Mouse (Mus musculus): ENCODE data around the gene Zcchc2. TPM values are rescaled to one million over a fixed set of nuclear protein-coding genes. Genes with fewer than 3 reads are reported as not detected.
A peak's percentile ranks its signal among the peaks of the same experiment; 100 is the strongest.

The Zcchc2 gene
- total RNA-seq, 2 experiments from 2014 or later: 18.8 to 19.5 TPM

- DNase-seq (ENCODE audit: low spot score in 2 of 2): no peak
Measured at GRCm38 (mm10) chr1:106031908-106032307, 41.7 kb downstream of the Zcchc2 start.

DNA sequence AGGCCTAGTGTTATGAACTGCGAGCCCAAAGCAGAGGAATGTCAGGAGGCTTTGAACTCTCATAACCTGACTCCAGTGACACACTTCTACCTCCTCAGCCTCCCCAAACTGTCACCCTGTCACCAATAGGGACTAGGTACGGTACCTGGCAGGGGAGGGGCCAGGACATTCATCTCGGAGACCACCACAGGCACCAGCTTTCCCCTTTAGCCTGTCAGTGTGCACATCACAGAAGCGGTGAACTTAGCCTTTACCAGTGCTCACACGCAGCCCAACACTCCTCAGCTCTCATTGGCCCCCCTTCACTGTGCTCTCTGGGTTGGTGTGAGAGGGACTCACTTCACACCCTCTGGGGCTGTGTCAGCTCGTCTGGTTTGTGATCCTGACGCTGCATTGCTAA is 44.6 kb downstream of the Zcchc2 start:
- no peak for DNase-seq (ENCODE audit: low spot score in 2 of 2)

DNA sequence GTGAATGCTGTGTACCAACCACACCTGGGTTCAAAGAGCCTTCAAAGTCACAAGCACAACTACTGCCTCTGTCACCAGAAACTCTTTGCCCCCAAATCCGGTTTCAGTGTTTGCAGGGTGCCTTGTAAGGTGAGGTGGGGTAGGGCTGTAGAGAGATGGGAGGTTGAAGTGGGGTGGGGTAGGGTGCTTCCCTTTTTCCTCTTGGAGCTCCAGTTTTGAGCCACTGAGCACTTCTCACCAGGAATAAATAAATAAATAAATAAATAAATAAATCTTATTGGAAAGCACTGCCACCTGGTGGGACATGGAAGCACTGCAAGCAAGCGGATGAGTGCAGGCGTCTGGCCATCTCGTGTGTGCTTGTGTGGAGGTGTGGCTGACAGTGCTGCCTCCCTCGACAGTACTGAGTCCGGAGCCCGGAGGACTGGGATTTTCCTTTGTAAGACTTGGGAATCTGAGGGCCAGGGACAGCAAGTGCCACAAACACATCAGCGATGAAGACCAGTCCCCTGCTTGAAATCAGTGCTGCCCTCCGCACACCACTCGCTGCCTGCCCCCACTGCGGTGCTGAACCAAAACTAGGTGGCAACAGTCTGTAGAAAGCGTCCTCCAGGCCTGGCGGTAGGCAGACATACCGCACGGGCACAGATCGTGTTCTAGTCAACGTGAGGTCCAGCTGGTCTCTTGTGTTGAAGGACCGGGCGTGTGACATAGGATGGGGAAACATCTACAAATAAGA is 46.8 kb downstream of the Zcchc2 start:
- peak in 1 of 2 experiments; percentile 56 for DNase-seq (ENCODE audit: low spot score in 2 of 2)

DNA sequence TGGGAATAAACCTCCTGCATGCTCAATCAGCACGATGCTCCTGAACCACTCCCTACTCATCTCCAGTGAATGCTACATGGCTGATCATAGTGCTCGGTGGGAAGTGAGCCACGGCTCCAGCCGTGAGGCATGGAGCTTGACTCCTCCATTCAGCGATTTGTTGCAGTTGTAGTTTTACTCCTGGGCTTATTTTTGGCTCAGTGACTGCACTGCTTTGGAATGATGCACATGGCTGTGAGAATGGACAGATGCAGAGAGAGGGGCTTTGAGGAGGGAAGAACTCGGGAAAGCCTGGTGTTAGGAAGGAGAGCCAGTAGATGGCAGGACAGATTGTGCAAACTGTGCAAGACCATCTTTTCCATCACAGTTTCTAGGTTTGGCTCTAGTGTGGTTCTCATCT is 49.1 kb downstream of the Zcchc2 start:
- DNase-seq (ENCODE audit: low spot score in 2 of 2): no peak

DNA sequence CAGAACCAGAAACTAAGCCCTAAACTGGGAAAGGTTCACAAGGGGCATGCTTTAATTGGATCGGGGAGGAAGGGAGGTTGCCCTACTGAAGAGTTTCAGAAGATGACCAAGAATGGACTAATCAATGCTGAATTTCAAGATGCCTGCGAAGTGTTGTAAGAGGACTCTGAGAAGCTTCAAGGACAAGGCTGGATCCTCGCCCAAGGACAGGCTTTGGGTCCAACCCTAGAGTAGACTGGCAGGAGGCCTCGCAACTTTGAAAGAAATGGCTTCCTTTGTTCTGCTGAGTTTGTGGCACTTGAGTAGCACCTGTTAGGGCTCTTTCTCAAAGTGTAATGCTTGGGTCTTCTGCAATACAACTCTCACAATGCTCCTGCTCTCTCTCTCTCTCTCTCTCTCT is 50.1 kb downstream of the Zcchc2 start:
- no peak for DNase-seq (ENCODE audit: low spot score in 2 of 2)

GRCm38 (mm10) chr1:106042221-106042620 is 52.0 kb downstream of the Zcchc2 start:
- no peak for DNase-seq (ENCODE audit: low spot score in 2 of 2)

DNA sequence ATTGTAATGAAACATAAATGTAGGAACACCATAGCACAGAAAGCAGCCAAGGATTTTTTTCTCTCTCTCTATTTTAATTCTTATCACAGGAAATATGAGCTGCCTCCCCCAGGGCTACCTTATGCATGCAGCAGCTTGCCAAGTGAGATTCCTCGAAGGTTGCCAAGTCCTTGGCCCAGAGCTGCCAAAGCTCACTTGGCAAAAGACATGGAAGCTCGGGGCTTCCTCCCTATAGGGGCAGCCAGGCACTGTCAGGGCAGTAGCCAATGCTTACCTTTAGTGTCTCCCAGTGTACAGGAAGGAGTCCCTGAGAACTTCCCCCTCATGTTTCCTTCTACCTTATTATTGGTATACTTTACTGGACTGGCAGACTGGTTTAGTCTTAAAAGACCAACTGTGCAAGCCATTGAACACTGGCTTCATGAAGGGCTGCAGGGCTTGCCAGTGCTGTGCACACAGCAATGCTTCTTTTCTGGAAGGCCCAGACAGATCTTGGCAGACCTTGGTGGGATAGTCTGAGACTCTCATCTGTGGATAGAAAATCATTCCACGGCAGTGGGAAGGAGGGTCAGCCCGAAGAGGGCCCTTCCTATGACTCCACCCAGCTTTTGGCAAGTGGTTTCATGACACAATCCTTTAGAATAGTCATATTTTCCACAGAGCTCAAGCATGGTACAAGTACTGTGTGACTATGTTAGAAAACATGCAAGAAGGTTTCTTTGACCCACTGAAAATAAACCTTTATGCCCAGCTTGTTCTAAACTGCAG is 53.0 kb downstream of the Zcchc2 start:
- DNase-seq (ENCODE audit: low spot score in 2 of 2): no peak

- DNase-seq (ENCODE audit: low spot score in 2 of 2): no peak
Measured at GRCm38 (mm10) chr1:106049036-106049435, 58.8 kb downstream of the Zcchc2 start.

DNA sequence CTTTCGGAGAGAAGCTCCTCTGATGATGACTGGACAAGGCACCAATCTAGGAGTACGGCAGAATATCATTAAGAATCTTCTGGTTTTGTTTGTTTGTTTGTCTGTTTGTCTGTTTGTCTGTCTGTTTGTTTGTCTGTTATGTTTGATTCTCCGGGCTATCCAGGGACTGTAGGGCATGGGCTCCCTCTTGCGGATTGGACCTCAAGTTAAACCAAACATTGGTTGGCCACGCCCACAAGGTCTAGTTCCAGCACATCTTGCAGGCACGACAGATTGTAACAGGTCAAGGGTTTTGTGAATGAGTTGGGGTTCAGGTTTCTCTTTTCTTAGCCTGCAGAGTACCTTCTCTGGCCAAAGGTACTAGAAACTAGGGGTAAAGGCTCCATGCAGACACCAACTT is 64.8 kb downstream of the Zcchc2 start:
- no peak for DNase-seq (ENCODE audit: low spot score in 2 of 2)

- no peak for DNase-seq (ENCODE audit: low spot score in 2 of 2)
Measured at GRCm38 (mm10) chr1:106058355-106058754, 68.1 kb downstream of the Zcchc2 start.

- DNase-seq (ENCODE audit: low spot score in 2 of 2): no peak
Measured at GRCm38 (mm10) chr1:106059516-106060277, 69.5 kb downstream of the Zcchc2 start.

DNA sequence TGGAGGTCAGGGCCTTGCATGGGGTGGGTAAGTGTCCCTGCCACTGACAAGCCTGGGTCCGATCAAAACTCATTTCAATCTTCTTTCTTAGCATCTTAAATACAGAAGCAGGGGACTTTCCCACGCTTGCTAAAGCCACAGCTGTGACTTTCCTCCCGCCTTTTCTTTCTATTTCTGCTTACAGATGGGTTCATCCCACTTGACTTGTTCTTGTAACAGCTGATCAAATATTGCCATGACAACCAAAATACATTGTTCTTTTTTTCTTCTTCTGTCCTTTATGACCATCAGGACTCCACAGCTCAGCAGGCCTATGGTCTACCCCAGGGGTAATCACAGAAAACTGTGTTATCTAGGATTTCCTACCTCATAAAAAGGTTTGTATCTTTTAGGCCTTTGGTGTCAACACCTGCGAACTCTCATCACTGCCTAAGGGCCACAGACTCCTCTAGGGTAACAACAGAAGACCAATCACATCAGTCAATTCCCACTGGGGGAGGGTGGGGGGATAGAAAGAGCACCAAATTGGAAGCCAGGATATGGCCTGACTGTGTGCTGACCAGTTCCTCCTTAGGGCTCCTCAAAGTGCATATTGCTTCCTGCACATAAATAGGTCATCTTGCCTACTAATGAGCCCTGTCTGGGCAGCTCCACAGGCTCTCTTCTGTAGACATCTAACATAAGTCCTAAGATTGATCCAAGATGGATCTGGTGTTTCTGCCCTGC is 71.1 kb downstream of the Zcchc2 start:
- no peak for DNase-seq (ENCODE audit: low spot score in 2 of 2)

DNA sequence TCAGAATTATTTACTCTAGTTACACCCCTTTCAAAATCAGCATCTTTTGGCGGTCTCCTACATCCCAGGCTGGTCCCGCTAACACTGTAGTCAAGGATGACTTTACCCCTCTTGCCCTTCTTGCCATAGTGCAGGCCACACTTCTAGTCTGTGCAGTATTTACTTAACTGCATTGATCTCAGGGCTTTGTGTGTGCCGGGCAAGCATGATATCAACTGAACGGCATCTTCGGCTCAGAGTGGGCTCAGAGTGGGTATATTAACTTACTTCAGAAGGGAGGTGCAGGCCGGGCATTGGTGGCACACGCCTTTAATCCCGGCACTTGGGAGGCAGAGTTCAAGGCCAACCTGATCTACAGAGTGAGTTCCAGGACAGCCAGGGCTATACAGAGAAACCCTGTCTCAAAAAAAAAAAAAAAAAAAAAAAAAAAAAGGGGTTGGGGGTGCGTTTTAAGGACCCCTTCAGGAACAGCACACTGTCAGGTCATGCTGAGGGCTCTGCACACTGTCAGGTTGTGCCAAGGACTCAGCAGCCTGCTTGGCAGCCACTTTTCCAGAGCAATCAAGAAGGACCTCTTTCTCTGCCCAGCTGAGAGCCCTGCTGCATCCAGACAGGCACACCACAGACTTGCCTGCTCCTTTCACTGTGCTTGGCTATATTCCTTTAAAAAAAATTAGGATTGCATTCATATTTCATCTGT is 72.8 kb downstream of the Zcchc2 start:
- DNase-seq (ENCODE audit: low spot score in 2 of 2): no peak

GRCm38 (mm10) chr1:106063591-106064170 is 73.5 kb downstream of the Zcchc2 start:
- DNase-seq (ENCODE audit: low spot score in 2 of 2): no peak

DNA sequence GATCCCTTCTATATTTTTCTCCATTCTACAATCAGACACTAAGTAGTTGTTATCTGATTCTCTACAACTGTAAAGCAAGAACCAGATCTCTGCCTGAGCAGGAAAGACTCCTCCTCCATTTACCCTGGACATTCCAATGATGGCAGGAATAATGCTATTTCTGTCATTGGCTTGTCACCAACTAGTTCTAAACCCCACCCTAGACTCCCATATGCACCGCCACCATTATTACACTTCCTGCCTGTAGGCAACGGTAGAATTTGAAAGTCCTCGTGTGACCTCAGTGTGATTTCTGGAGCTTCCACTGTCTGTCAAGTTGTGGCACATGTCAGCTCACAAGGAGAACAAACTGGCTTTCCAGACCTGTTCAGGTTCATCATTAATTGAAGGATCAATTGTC is 74.1 kb downstream of the Zcchc2 start:
- DNase-seq (ENCODE audit: low spot score in 2 of 2): no peak

DNA sequence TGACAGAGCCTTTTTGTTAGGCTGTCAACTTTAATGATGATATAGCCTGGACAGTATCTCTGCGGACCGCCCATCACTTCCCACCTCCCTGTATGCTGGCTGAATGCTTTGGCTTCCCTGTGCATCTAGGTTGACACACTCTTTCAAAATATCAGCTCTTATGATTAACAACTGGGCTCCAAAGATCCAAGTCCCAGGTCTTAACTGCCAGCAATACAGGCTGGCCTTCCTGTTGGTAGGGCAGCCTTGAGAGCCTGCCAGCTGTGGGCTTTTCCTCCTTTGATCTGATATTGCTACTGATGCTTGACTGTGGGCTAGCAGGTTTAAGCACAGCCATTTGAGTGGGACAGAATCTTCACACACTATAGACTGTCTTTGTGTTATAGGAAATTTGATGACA is 74.5 kb downstream of the Zcchc2 start:
- no peak for DNase-seq (ENCODE audit: low spot score in 2 of 2)

GRCm38 (mm10) chr1:106065679-106066078 is 75.5 kb downstream of the Zcchc2 start:
- DNase-seq (ENCODE audit: low spot score in 2 of 2): no peak

DNA sequence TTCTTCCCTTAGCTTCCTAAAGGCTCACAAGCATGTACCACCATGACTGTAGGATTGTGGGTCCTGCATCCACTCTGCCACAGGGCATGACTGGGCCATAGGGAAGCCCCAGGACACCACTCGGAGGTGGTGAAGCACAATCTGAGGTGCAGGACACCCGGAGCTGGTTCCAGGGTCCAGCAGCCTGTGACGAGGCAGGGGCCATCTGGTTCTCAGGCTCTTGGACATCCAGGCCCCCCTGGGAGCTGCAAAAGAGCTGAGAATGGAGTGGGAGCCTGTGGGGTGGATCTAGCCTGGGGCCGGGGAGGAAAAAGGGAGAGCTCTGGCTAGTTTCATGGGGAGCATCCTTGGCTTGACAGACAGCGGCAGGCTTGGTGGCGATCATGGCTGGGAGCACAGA is 77.1 kb downstream of the Zcchc2 start:
- no peak for DNase-seq (ENCODE audit: low spot score in 2 of 2)

DNA sequence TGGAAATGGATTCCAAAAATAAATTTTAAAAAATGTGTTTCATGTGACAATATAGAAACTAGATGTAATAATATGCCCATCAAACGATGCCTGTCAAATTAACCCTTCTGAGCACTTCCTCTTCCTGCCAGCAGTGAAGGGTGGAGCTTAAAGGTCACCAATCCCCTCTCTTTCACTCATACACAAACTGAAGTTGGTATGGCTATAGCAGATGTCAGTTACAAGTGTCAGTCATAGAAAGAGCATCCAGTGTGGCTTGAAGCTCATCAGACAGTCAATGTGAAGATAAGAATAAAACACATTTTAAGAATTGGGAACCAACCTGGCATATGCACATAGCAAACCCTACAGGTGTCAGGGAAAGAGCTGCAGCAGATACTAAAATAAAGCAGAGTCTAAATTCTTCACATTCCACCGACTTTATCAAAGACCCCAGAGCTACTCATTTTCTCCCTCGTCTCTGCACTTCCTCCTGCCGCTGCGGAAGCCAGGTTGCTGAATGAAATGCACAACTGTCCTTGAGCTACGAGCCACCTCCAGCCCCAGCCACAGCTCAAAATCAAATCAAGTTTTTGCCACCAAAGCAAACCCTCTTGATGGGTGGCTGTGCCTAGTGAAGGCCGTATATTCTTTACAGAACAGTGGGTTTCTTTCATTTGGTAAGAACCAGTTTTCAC is 79.8 kb downstream of the Zcchc2 start:
- no peak for DNase-seq (ENCODE audit: low spot score in 2 of 2)

GRCm38 (mm10) chr1:106070814-106071213 is 80.6 kb downstream of the Zcchc2 start:
- DNase-seq (ENCODE audit: low spot score in 2 of 2): no peak
